Mouse (Mus musculus) hindbrain, embryonic 15.5 days (tissue): Measurements from ENCODE around the gene Mroh2a. TPM values are rescaled to one million over a fixed set of nuclear protein-coding genes. Genes with fewer than 3 reads are reported as not detected.

ENCODE experiments used
- ATAC-seq: fragments of 200-750 bp; cut with Nextera tagmentation; 2 replicates; pipeline ENCODE4 v1.8.0; 2017; ENCODE audit warnings: low read depth, moderate number of reproducible peaks, moderate TSS enrichment; ENCODE audit not compliant: low FRiP score
- H3K27ac ChIP-seq: fragments of 300-500 bp; sonication (generic); replicated peaks from 2 replicates; pipeline ENCODE4 v1.5.1; 2015; ENCODE audit warnings: mild to moderate bottlenecking, inconsistent platforms
- H3K27me3 ChIP-seq: fragments of 300-500 bp; sonication (generic); 2 replicates; pipeline ENCODE4 v1.6.1; 2015; ENCODE audit warnings: control low read depth, inconsistent platforms
- H3K36me3 ChIP-seq: fragments of 300-500 bp; sonication (generic); 2 replicates; pipeline ENCODE4 v1.6.1; 2015; ENCODE audit warnings: control low read depth, inconsistent platforms
- H3K4me1 ChIP-seq: fragments of 300-500 bp; sonication (generic); replicated peaks from 2 replicates; pipeline ENCODE4 v1.6.1; 2015; ENCODE audit warnings: control low read depth, inconsistent platforms
- H3K4me2 ChIP-seq: fragments of 300-500 bp; sonication (generic); 2 replicates; pipeline ENCODE4 v1.6.1; 2015; ENCODE audit warnings: moderate library complexity, mild to moderate bottlenecking, inconsistent platforms
- H3K4me3 ChIP-seq: fragments of 300-500 bp; sonication (generic); 2 replicates; pipeline ENCODE4 v1.5.1; 2015; ENCODE audit warnings: mild to moderate bottlenecking, inconsistent platforms
- H3K9ac ChIP-seq: fragments of 300-500 bp; sonication (generic); 2 replicates; pipeline ENCODE4 v1.6.1; 2015; ENCODE audit warnings: inconsistent platforms
- H3K9me3 ChIP-seq: fragments of 300-500 bp; sonication (generic); 2 replicates; pipeline ENCODE4 v1.6.1; 2016; ENCODE audit warnings: control low read depth, inconsistent platforms
- WGBS: fragments of 180-500 bp; shearing (Covaris S2); methylation state at CpG from one replicate; pipeline ENCODE4 v1.1.7; 2015; 5-methylcytosine and 5-hydroxymethylcytosine counted together
- polyA plus RNA-seq: library from polyadenylated mRNA; unstranded; fragments of >200 nt; fragmentation: Nextera tagmentation; extraction: Ambion mirVana; gene quantifications from 2 replicates; pipeline ENCODE4 v1.2.1, GENCODE M21; 2015

The Mroh2a gene
- polyA plus RNA-seq, 1 experiment from 2014 or later: 0.57 TPM

DNA sequence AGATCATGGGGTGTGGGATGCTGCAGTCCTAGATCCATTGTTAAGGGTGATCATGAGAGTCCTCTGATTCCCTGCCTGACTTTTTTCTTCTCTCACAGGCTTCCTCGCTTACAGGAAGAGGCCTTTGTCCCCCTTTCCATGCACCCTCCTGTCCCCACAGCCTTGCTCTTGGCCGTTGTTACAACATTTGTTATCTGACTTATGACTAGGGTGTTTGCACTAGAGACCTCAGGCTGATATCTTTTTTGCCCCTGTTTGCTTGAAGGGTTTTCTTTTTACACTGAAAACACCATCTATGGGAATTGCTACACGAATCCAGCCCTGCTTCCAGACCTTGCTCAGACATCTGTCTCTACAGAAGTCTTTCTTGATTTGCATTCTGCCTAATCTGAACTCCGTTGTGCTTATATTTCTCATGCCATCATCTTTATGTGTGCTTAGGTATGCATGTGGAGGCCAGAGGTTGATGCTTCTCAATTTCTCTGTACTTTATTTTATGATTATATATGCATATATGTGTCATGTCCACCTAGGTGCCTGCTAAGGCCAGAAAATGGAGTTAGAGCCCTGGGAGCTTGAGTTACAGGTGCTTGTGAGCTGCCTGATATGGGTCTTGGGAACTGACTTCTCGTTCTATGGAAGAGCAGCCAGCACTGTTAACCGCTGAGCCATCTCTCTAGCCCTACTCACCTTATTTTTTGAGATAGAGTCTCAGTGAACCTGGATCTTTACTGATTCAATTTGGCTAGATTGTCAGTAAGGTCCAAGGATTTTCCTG is 78.4 kb downstream of the Mroh2a start:
- Histone ChIP-seq H3K4me3 (no peak overlapping the region), H3K36me3 (no peaks in the 10 kb centered on the region), H3K27ac (no peak overlapping the region), H3K4me2 (no peak overlapping the region), H3K9me3 (peaks cover 77% of the 10 kb centered on the region), H3K9ac (no peak overlapping the region), H3K4me1 (no peaks in the 10 kb centered on the region), H3K27me3 (no peaks in the 10 kb centered on the region)
- ATAC-seq: no peak
- whole genome bisulfite sequencing: 51% methylated on average over 6 of the region's 6 CpGs

DNA sequence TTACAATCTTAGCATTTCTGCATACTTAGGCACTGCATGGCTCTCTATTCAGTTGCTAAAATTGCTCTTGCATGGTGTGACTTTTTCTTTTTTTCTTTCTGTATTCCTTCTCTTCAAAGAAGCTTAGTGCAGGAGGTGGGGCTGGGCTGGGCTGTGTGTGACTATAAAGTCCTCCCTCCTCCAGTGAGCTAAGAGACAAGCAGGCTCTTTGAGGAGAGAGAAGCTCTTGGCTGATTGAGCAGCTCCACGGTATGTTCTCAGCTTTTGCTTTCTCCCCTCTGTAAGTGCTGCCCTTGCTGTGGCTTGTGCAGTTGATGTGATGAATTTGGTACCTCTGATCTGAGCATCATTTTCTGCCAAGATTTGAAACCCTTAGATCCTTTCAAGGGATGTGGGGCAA is 79.8 kb downstream of the Mroh2a start:
- Histone ChIP-seq H3K4me1 (no peaks in the 10 kb centered on the region), H3K27ac (no peak overlapping the region), H3K36me3 (no peaks in the 10 kb centered on the region), H3K4me3 (no peak overlapping the region), H3K9ac (no peak overlapping the region), H3K27me3 (no peaks in the 10 kb centered on the region), H3K9me3 (peaks cover 67% of the 10 kb centered on the region), H3K4me2 (no peak overlapping the region)
- WGBS: 57% methylated on average over 1 of the region's 1 CpGs
- ATAC-seq: no peak

DNA sequence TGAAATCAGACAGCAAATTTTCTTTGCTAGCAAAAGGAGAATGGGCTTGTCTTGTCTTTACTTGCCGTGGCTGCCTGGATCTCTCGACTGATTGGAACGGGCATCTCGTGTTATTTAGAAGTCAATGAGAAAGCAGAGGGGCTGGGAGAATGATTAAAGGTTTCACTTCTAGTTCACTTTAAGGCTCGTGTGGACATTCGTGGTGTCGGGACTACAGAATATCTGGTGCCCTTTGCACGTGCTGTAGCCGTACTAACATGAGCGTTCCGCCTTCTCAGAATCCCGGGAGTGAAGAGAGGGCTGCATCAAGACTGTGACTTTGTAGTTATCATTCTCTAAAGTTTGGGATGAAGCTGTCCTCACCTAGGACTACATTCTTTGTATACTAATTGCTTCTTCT is 80.4 kb downstream of the Mroh2a start:
- Histone ChIP-seq H3K27me3 (no peaks in the 10 kb centered on the region), H3K36me3 (no peaks in the 10 kb centered on the region), H3K4me2 (no peak overlapping the region), H3K27ac (no peak overlapping the region), H3K4me1 (no peaks in the 10 kb centered on the region), H3K9me3 (peaks cover 60% of the 10 kb centered on the region), H3K4me3 (no peak overlapping the region), H3K9ac (no peak overlapping the region)
- WGBS: 67% methylated on average over 12 of the region's 12 CpGs
- no peak for ATAC-seq

DNA sequence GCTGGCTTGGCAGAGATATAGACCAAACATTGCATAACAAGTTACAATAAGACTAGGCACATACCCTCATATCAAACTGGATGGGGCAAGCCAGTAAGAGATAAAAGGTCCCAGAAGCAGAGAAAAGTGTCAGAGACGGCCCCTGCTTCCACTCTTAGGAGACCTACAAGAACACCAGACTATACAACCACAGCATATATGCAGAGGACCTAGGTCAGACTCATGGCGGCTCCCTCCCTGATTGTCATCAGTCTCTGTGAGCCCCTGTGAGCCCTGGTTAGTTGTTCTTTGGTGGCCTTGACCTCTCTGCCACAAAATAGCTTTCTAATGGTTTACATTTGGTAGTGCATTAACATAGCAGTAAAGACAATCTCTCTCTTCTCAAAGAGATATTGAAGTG is 82.2 kb downstream of the Mroh2a start:
- Histone ChIP-seq H3K27me3 (no peaks in the 10 kb centered on the region), H3K4me2 (no peak overlapping the region), H3K4me1 (no peaks in the 10 kb centered on the region), H3K27ac (no peak overlapping the region), H3K36me3 (no peaks in the 10 kb centered on the region), H3K4me3 (no peak overlapping the region), H3K9me3 (peaks cover 47% of the 10 kb centered on the region), H3K9ac (no peak overlapping the region)
- no peak for ATAC-seq
- 55% methylated on average over 2 of the region's 2 CpGs for WGBS

DNA sequence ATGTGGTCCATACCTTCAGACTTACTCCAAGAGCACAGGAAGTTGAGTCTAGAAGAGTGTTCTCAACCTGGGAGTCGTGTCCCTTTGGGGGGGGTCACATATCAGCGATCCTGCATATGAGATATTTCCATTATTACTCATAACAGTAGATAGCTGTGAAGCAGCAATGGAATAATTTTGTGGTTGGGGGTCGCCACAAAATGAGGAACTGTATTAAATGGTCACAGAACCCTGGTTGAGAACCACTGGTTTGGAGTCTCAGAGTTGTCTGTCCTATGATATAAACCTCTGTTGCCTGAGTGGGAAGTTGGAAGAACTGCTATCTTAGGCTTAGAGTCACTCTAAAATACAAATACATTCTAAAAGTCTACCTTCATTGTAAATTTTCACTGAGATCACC is 83.1 kb downstream of the Mroh2a start:
- Histone ChIP-seq H3K4me1 (no peaks in the 10 kb centered on the region), H3K4me2 (no peak overlapping the region), H3K9me3 (peaks cover 41% of the 10 kb centered on the region), H3K27ac (no peak overlapping the region), H3K36me3 (no peaks in the 10 kb centered on the region), H3K4me3 (no peak overlapping the region), H3K27me3 (no peaks in the 10 kb centered on the region), H3K9ac (no peak overlapping the region)
- WGBS: 60% methylated on average over 3 of the region's 3 CpGs
- ATAC-seq: 0 out of 2 replicates have a peak, but pooled peaks have one; percentile 12

DNA sequence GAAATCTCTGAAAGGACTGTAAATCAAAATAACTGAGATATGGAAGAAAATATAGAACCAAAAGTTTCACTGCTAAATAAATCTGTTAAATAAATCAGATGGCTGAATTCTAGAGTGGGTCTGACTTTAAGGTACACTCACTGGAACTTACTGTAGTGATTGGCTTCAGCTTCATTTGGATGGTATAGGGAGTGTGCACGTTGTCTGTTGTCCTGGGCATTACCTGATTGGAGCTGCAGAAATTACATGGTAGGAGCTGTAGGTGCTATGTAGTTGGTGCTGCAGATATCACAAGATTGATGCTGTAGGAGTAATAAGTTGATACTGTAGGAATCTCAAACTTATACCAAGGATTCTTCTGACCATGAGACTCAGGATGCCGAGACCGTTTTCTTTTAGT is 83.6 kb downstream of the Mroh2a start:
- H3K27ac ChIP-seq: no peak overlapping the region
- no peak overlapping the region for H3K4me3 ChIP-seq
- H3K9ac ChIP-seq: no peak overlapping the region
- H3K36me3 ChIP-seq: no peaks in the 10 kb centered on the region
- ATAC-seq: no peak
- WGBS: 70% methylated on average over 3 of the region's 3 CpGs
- no peaks in the 10 kb centered on the region for H3K4me1 ChIP-seq
- H3K27me3 ChIP-seq: no peaks in the 10 kb centered on the region
- H3K4me2 ChIP-seq: no peak overlapping the region
- H3K9me3 ChIP-seq: peaks cover 37% of the 10 kb centered on the region

Other genes with a start within 250 kb of the Mroh2a start
- 21.1 and 21.9 TPM in 2 replicates for gene Usp40, start 218.4 kb upstream of the Mroh2a start, polyA plus RNA-seq
- gene Ugt1a10, start 171.6 kb upstream of the Mroh2a start, polyA plus RNA-seq: not detected in 2 replicates
- not detected in 2 replicates for gene Ugt1a9, start 156.2 kb upstream of the Mroh2a start, polyA plus RNA-seq
- gene Ugt1a8, start 139.2 kb upstream of the Mroh2a start, polyA plus RNA-seq: not detected in 2 replicates
- gene Ugt1a7c, start 131.9 kb upstream of the Mroh2a start, polyA plus RNA-seq: 1.2 and 1.5 TPM in 2 replicates
- 1.8 and 2.6 TPM in 2 replicates for gene Ugt1a6b, start 123.7 kb upstream of the Mroh2a start, polyA plus RNA-seq
- 3.7 and 3.8 TPM in 2 replicates for gene Ugt1a6a, start 92.2 kb upstream of the Mroh2a start, polyA plus RNA-seq
- not detected in 2 replicates for gene Ugt1a5, start 61.0 kb upstream of the Mroh2a start, polyA plus RNA-seq
- not detected in 2 replicates for gene Ugt1a2, start 26.4 kb upstream of the Mroh2a start, polyA plus RNA-seq
- 13.2 and 13.5 TPM in 2 replicates for gene Dnajb3, start 21.2 kb upstream of the Mroh2a start, polyA plus RNA-seq
- not detected in 2 replicates for gene Ugt1a1, start 15.0 kb upstream of the Mroh2a start, polyA plus RNA-seq
- 77.9 and 81.6 TPM in 2 replicates for gene Hjurp, start 50.6 kb downstream of the Mroh2a start, polyA plus RNA-seq
- 0.06 and 0.08 TPM in 2 replicates for gene Trpm8, start 50.7 kb downstream of the Mroh2a start, polyA plus RNA-seq
- 0.17 and 0.44 TPM in 2 replicates for gene Spp2, start 180.0 kb downstream of the Mroh2a start, polyA plus RNA-seq